Mouse (Mus musculus): ENCODE data around the gene Zfp346.

Zfp346 gene

GRCm38 (mm10) chr13:55152621-55153415, 47.7 kb downstream of the Zfp346 start, which contains the start of gene Fgfr4:
Gene Fgfr4 (plus strand): TSS chr13:55152640.
- DNase-seq (ENCODE audit: low spot score) = no peak

- no peak for DNase-seq (ENCODE audit: low spot score)
These were observed 48.8 kb downstream of the Zfp346 start for GRCm38 (mm10) chr13:55153951-55154350.

GRCm38 (mm10) chr13:55162365-55162764, 57.3 kb downstream of the Zfp346 start:
- no peak for DNase-seq (ENCODE audit: low spot score)

GRCm38 (mm10) chr13:55163553-55163952, 58.4 kb downstream of the Zfp346 start:
- DNase-seq (ENCODE audit: low spot score) = no peak

GRCm38 (mm10) chr13:55165831-55166339, 60.8 kb downstream of the Zfp346 start:
- DNase-seq (ENCODE audit: low spot score) = no peak

GRCm38 (mm10) chr13:55166806-55167725, 62.0 kb downstream of the Zfp346 start:
- no peak for DNase-seq (ENCODE audit: low spot score)

GRCm38 (mm10) chr13:55167798-55168197, 62.7 kb downstream of the Zfp346 start:
- no peak for DNase-seq (ENCODE audit: low spot score)

GRCm38 (mm10) chr13:55168255-55168654, 63.1 kb downstream of the Zfp346 start:
- DNase-seq (ENCODE audit: low spot score) = no peak

- DNase-seq (ENCODE audit: low spot score) = peak; percentile 50
These were observed 63.9 kb downstream of the Zfp346 start for GRCm38 (mm10) chr13:55168958-55169369.

- no peak for DNase-seq (ENCODE audit: low spot score)
These were observed 66.6 kb downstream of the Zfp346 start for GRCm38 (mm10) chr13:55171517-55172335.

- DNase-seq (ENCODE audit: low spot score) = no peak
These were observed 67.2 kb downstream of the Zfp346 start for GRCm38 (mm10) chr13:55172336-55172770.

GRCm38 (mm10) chr13:55174347-55174746, 69.2 kb downstream of the Zfp346 start:
- no peak for DNase-seq (ENCODE audit: low spot score)

- DNase-seq (ENCODE audit: low spot score) = no peak
These were observed 71.2 kb downstream of the Zfp346 start for GRCm38 (mm10) chr13:55176265-55176664.

- no peak for DNase-seq (ENCODE audit: low spot score)
These were observed 72.9 kb downstream of the Zfp346 start for GRCm38 (mm10) chr13:55177903-55178496.

- peak; percentile 72 for DNase-seq (ENCODE audit: low spot score)
These were observed 73.4 kb downstream of the Zfp346 start for GRCm38 (mm10) chr13:55178556-55178955.

GRCm38 (mm10) chr13:55179591-55179990, 74.5 kb downstream of the Zfp346 start:
- no peak for DNase-seq (ENCODE audit: low spot score)

GRCm38 (mm10) chr13:55181786-55182172, 76.7 kb downstream of the Zfp346 start:
- DNase-seq (ENCODE audit: low spot score) = no peak

GRCm38 (mm10) chr13:55182173-55182894, 77.2 kb downstream of the Zfp346 start:
- DNase-seq (ENCODE audit: low spot score) = peak; percentile 58

- DNase-seq (ENCODE audit: low spot score) = no peak
These were observed 78.3 kb downstream of the Zfp346 start for GRCm38 (mm10) chr13:55183382-55183781.

Data from ovary, postnatal 14 days (tissue).